Mouse (Mus musculus) cerebellum, adult 9-11 months (tissue): ENCODE results near the gene Ddb1.

ENCODE experiments used
- DNase-seq: peaks from one replicate; pipeline ENCODE4 v3.0.0; 2022

Ddb1 gene

GRCm38 (mm10) chr19:10662665-10663064, 57.5 kb downstream of the Ddb1 start:
- DNase-seq, result no peak

GRCm38 (mm10) chr19:10665093-10665492, 60.0 kb downstream of the Ddb1 start:
- no peak for DNase-seq

DNA sequence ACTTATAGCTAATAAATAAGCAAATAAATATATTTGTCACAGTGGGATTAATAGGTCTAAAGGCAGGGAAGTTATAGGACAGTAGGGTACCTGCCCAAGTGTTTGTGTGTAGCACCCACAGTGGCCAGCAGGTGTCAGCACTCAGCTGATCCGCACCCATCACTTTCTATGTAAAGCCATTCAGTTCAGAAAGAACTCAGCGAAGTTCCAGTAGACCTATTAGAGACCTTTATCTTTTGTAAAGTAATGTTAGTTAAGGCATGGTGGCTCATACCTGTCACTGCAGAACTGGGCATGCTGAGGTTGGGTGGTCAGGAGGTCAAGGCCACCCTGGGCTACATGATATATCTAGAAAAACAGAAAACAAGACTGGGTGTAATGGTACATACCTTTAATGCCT, 60.4 kb downstream of the Ddb1 start:
- no peak for DNase-seq

- no peak for DNase-seq
Measured at GRCm38 (mm10) chr19:10671319-10671718, 66.2 kb downstream of the Ddb1 start.

DNA sequence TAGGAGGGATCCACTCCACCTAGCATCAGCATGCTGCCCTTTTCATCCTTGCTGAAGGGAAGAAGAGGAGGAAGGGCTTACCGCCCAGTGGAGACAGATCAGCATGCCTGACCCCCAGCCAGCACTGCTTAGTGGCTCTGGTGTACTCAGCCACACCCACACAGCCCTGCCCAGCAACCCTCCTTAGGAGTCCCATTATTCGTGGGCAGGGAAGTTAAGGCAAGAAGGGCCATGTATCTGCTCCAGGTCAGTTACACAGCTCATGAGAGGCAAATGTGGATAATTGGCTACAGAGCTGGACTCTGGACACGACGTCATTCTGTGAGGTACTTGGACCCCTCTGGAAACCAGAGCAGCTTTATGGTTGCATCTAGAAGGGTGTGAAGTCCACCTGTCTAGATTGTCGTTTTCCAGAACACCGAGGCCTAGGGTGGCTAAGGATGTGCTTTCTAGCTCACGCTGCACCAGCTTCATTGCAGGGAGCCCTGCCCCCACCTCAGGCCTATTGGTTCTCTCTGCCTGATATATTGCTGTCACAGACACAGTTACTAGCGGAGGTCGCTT, 66.8 kb downstream of the Ddb1 start:
- DNase-seq, result no peak

DNA sequence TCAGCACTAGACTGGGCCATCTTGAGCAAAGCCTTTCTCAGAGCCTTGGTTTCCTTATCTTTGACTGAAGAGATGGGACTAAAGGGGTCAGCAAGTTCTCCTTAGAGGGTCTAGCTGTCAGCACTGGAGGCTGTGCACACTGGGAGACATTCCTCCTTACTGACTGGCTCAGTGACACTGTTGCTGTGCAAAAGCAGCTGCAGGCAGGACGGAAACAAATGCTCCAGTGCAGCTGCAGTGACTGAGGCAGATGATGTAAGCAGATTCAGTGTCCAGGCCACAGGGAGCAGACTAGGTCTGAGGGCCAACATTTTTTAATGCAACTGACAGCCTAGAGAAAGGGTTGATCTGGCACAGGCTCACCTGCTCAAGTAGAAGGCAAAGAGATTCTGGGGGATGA, 68.1 kb downstream of the Ddb1 start:
- no peak for DNase-seq

DNA sequence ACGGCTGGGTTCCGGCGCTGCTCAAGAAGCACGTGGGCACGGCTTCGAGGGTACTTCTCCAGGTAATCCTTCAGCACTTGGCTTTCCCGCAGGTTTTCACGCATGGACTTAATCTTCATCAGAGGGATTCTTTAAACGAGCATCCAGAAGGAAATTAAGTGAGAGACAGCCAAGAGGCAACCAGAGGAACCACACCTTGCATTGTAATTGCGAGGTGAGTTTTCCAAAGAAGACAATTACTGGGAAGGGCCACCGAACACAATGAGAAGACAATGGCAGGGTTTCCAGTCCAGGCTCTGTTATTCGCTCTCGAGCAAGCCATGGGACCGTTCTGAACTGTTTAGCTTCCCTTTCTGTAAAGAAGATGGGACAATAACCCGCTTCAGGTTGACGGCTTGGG, 71.5 kb downstream of the Ddb1 start:
- no peak for DNase-seq

DNA sequence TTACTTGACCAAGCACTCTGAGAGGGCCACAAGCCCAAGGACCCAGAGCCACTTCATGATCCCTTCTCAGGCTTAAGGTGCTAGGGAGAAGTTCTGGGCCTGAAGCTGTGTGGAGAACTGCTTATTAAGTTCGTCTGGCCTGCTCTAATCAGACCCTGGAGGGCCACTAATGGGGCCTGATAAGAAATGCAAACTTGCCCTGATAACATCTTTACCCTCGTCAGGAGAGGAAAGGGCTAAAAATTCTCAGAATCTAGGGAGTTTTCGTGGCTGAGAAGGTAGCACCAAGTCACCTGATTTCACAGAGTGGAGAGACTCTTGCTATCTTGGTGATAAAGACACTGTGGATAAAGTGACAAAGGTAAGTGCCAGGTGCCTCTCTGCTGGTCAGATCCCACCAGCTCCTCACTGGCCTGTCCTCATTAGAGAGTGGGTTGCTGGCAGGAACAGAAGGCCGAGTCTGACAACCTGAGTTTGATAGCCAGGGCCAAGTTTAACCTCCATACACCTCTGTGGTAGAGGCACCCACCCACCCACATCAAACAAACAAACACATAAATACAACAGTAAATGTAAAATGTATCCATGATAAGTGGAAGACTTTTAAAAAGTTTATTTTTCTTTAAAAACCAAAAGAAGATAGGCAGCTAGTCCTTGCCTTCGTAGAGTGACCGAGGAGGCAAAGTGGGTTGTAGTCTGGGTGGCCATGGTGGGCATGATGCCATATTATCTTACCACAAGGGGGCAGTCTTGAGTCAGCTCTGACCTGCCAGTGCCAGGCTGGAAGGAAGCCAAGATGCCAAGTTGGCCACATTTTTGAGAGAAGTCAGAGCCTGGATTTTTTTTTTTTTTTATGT, 73.0 kb downstream of the Ddb1 start, which contains the start of gene Pga5:
Gene Pga5, minus strand, starts transcription at position 157 of the 857 bp plus-strand sequence.
- peak; percentile 88 for DNase-seq

GRCm38 (mm10) chr19:10678772-10679067, 73.6 kb downstream of the Ddb1 start:
- DNase-seq, result no peak
